Mouse (Mus musculus): Measurements from ENCODE around the gene Hecw1. TPM values are rescaled to one million over a fixed set of nuclear protein-coding genes. Genes with fewer than 3 reads are reported as not detected.
"Not testable (repeated sequence)": the region's sequence is repeated elsewhere in the genome, so short reads cannot be mapped to it uniquely, and the experiment has no call there.

The Hecw1 gene
- total and polyA plus RNA-seq, 2 experiments from 2014 or later = 33.6 to 156 TPM

DNA sequence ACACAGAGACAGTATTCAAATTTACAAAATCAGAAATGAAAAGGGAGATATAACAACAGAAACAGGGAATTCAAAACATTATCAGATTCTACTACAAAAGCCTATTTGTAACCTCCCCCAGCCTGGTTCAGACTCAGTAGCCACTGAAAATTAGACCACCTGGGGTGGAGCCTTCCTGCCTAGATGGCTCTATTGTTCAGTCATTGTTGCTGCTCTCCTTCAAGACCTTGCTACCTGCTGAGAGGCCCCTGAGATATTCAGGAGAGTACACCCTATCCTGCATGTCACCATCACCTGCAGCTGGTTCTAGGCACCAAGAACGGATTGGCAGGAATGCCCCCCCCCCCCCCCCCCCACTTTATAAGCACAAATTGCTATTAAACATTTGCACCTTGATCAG lies 233.0 kb downstream of the Hecw1 start:
- Histone ChIP-seq H3K4me2 (ENCODE audit: low read depth) (no peak overlapping the region), H3K9me3 (ENCODE audit: low read length) (no peaks in the 10 kb centered on the region), H3K4me3 (ENCODE audit: low read depth, low read length) (no peak overlapping the region), H3K27me3 (ENCODE audit: insufficient read depth, low read length) (no peaks in the 10 kb centered on the region), H3K36me3 (ENCODE audit: insufficient read depth) (peaks cover 15% of the 10 kb centered on the region; the same call in 1 of the 2 replicates), H3K27ac (ENCODE audit: low read depth, low read length) (no peak overlapping the region), H3K9ac (no peak overlapping the region), H3K4me1 (ENCODE audit: insufficient read depth) (no peaks in the 10 kb centered on the region)
- ATAC-seq = no peak
- WGBS = 31% methylated on average over 1 of the region's 1 CpGs
- no peak for DNase-seq
- no peak for TF ChIP-seq CTCF (IDR thresholded peaks at IDR 0.05; ENCODE audit: low read depth)

DNA sequence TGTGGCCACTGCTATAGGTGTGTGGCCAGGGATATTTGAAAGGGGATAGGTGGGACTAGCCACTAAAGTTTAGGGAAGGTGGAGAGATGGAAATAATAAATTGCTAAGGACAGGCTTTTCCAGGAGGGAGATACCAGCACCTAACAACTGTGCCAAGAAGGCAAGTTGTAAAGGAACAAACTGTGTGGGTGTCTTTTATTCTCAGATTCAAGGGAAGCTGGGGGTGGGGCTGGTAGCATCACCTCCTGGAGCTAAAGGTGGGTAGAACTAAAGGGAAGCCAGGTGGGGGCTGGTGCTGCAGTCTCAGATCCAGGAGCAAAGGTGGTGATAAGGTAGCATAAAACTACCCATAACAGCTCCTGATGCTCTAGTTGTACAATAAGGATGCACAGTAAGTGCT lies 251.6 kb downstream of the Hecw1 start:
- H3K27me3 ChIP-seq (ENCODE audit: insufficient read depth, low read length) = no peaks in the 10 kb centered on the region
- H3K36me3 ChIP-seq (ENCODE audit: insufficient read depth) = peaks cover 25% of the 10 kb centered on the region
- no peak overlapping the region for H3K4me3 ChIP-seq (ENCODE audit: low read depth, low read length)
- H3K4me2 ChIP-seq (ENCODE audit: low read depth) = no peak overlapping the region
- H3K4me1 ChIP-seq (ENCODE audit: insufficient read depth) = no peaks in the 10 kb centered on the region
- no peak for TF ChIP-seq CTCF (IDR thresholded peaks at IDR 0.05; ENCODE audit: low read depth)
- H3K9ac ChIP-seq = no peak overlapping the region
- ATAC-seq (no peak), DNase-seq (no peak)
- H3K9me3 ChIP-seq (ENCODE audit: low read length) = no peaks in the 10 kb centered on the region
- H3K27ac ChIP-seq (ENCODE audit: low read depth, low read length) = no peak overlapping the region

DNA sequence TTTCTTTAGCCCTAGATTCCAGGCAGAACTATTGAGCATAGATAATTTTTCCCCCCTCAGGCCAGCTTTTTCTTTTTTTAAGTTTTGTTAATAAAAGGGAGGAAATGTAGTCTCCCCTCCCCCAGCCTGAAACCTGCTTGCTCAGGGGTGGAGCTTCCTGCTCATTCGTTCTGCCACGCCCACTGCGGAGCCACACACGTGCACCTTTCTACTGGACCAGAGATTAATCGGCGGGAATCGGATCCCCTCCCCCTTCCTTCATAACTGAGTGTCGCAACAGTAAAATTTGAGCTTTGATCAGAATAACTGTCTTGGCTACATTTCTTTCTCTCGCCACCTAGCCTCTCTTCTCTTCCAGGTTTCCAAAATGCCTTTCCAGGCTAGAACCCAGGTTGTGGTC lies 262.1 kb downstream of the Hecw1 start:
- not testable (repeated sequence) for H3K27me3 ChIP-seq (ENCODE audit: insufficient read depth, low read length); H3K27ac ChIP-seq (ENCODE audit: low read depth, low read length); H3K4me1 ChIP-seq (ENCODE audit: insufficient read depth); H3K9me3 ChIP-seq (ENCODE audit: low read length); H3K9ac ChIP-seq; DNase-seq; ATAC-seq; H3K4me2 ChIP-seq (ENCODE audit: low read depth); H3K4me3 ChIP-seq (ENCODE audit: low read depth, low read length)
- 19% methylated on average over 8 of the region's 9 CpGs for WGBS
- H3K36me3 ChIP-seq (ENCODE audit: insufficient read depth) = peaks cover 29% of the 10 kb centered on the region

DNA sequence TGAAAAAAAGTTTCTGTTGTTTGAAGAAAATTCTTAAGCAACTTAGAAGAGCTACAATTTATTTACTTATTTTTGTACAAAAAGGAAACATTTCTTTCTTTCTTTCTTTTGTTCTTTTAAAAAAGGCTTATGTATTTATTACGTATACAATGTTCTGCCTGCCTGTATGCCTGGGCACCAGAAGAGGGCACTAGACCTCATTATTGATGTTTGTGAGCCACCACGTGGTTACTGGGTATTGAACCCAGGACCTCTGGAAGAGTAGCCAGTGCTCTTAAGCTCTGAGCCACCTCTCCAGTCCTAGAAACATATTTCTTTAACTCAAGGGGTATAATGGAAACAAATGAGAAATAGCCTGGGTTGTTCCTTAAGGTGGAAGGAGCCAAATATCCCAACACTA lies 277.1 kb downstream of the Hecw1 start:
- H3K9ac ChIP-seq = no peak overlapping the region
- DNase-seq (no peak), ATAC-seq (no peak)
- 0 out of 2 replicates have a peak, but pooled peaks have one; percentile 11 for TF ChIP-seq CTCF (IDR thresholded peaks at IDR 0.05; ENCODE audit: low read depth)
- no peak overlapping the region for H3K4me3 ChIP-seq (ENCODE audit: low read depth, low read length)
- H3K27ac ChIP-seq (ENCODE audit: low read depth, low read length) = no peak overlapping the region
- no peaks in the 10 kb centered on the region for H3K9me3 ChIP-seq (ENCODE audit: low read length)
- H3K36me3 ChIP-seq (ENCODE audit: insufficient read depth) = peaks cover 18% of the 10 kb centered on the region
- no peaks in the 10 kb centered on the region for H3K4me1 ChIP-seq (ENCODE audit: insufficient read depth)
- H3K4me2 ChIP-seq (ENCODE audit: low read depth) = no peak overlapping the region
- WGBS = 45% methylated on average over 2 of the region's 2 CpGs
- H3K27me3 ChIP-seq (ENCODE audit: insufficient read depth, low read length) = no peaks in the 10 kb centered on the region

DNA sequence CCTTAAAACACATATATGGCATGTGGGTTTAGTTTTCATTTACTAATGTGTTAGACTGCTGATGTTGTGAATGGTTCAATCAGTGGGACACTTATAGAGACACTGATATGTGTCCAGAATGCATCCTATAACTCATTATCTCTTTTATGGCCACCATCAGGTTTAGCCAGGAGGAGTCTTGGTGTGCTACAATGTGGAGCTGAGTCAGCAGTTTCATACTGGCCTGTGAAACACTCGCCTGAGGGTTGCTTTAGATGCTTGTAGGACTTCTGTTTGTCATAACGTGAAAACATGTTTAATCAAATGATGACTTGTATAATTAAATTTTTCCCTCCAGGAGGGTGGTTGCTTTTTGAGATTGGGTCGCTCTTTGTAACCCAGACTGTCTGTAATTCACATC lies 343.4 kb downstream of the Hecw1 start:
- Histone ChIP-seq H3K9me3 (ENCODE audit: low read length) (no peaks in the 10 kb centered on the region), H3K27ac (ENCODE audit: low read depth, low read length) (no peak overlapping the region), H3K9ac (no peak overlapping the region), H3K4me1 (ENCODE audit: insufficient read depth) (no peaks in the 10 kb centered on the region), H3K36me3 (ENCODE audit: insufficient read depth) (peaks cover 4% of the 10 kb centered on the region; the same call in 1 of the 2 replicates), H3K4me2 (ENCODE audit: low read depth) (no peak overlapping the region), H3K27me3 (ENCODE audit: insufficient read depth, low read length) (no peaks in the 10 kb centered on the region), H3K4me3 (ENCODE audit: low read depth, low read length) (no peak overlapping the region)
- no peak for TF ChIP-seq CTCF (IDR thresholded peaks at IDR 0.05; ENCODE audit: low read depth)
- WGBS = 90% methylated on average over 3 of the region's 3 CpGs
- DNase-seq (no peak), ATAC-seq (no peak)

DNA sequence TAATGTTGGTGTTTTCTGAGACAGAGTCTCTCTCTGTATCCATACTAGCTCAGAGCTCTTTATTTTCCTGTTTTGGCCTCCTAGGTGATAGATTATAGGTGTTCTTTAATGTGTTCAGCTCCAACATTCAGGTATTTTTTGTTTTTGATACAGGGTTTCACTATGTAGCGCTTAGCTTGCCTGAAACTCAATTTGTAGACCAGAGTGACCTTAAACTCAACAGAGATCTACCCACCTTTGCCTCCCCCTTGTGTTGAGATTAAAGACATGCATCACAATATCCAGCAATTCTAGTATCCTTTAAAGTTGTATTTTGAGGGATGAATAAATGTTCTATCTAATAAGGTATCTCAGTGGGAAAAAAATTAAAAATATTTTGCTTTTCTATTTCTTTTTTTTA lies 345.0 kb downstream of the Hecw1 start:
- WGBS = 93% methylated on average over 1 of the region's 1 CpGs
- peak; percentile 48; the same call in 1 of the 2 replicates for ATAC-seq
- no peaks in the 10 kb centered on the region for H3K4me1 ChIP-seq (ENCODE audit: insufficient read depth)
- no peak overlapping the region for H3K27ac ChIP-seq (ENCODE audit: low read depth, low read length)
- no peak overlapping the region for H3K4me2 ChIP-seq (ENCODE audit: low read depth)
- DNase-seq = peak; percentile 11
- TF ChIP-seq CTCF (IDR thresholded peaks at IDR 0.05; ENCODE audit: low read depth) = peak; percentile 51
- H3K36me3 ChIP-seq (ENCODE audit: insufficient read depth) = no peaks in the 10 kb centered on the region
- no peaks in the 10 kb centered on the region for H3K27me3 ChIP-seq (ENCODE audit: insufficient read depth, low read length)
- no peaks in the 10 kb centered on the region for H3K9me3 ChIP-seq (ENCODE audit: low read length)
- no peak overlapping the region for H3K4me3 ChIP-seq (ENCODE audit: low read depth, low read length)
- no peak overlapping the region for H3K9ac ChIP-seq

Other genes starting within 250 kb of the Hecw1 start
- gene Mrpl32, start 89.9 kb upstream of the Hecw1 start, total RNA-seq (2014; rRNA removed) = 36.1 and 45.9 TPM in 2 replicates
- 114 and 124 TPM in 2 replicates for gene Mrpl32, start 89.9 kb upstream of the Hecw1 start, polyA plus RNA-seq (2015; fragmentation: Nextera tagmentation; extraction: Ambion mirVana)
- 88.8 and 103 TPM in 2 replicates for gene Psma2, start 90.0 kb upstream of the Hecw1 start, total RNA-seq (2014; rRNA removed)
- 181 and 221 TPM in 2 replicates for gene Psma2, start 90.0 kb upstream of the Hecw1 start, polyA plus RNA-seq (2015; fragmentation: Nextera tagmentation; extraction: Ambion mirVana)
- 15.6 and 18.5 TPM in 2 replicates for gene AW209491, start 106.9 kb upstream of the Hecw1 start, total RNA-seq (2014; rRNA removed)
- gene AW209491, start 106.9 kb upstream of the Hecw1 start, polyA plus RNA-seq (2015; fragmentation: Nextera tagmentation; extraction: Ambion mirVana) = 22.7 and 29.1 TPM in 2 replicates

Data from forebrain, postnatal 0 days (tissue).